Mouse (Mus musculus): ENCODE results near the gene Tomm20l. TPM values are rescaled to one million over a fixed set of nuclear protein-coding genes. Genes with fewer than 3 reads are reported as not detected.

The Tomm20l gene
- polyA plus RNA-seq, 1 experiment from 2014 or later = not detected

GRCm38 (mm10) chr12:71116411-71116810, 5.2 kb downstream of the Tomm20l start:
- H3K9ac ChIP-seq (ENCODE audit: low read length) = no peak overlapping the region
- H3K27ac ChIP-seq (ENCODE audit: low read depth, low read length) = no peak overlapping the region
- DNase-seq (ENCODE audit: low spot score, missing footprints) (no peak), ATAC-seq (ENCODE audit: low FRiP score) (no peak)
- no peaks in the 10 kb centered on the region for H3K4me1 ChIP-seq (ENCODE audit: control insufficient read depth, insufficient read depth, low read length)
- WGBS = 85% methylated on average over 5 of the region's 5 CpGs
- no peaks in the 10 kb centered on the region for H3K36me3 ChIP-seq (ENCODE audit: control insufficient read depth, insufficient read depth, low read length)
- no peaks in the 10 kb centered on the region for H3K27me3 ChIP-seq (ENCODE audit: control insufficient read depth, insufficient read depth, low read length)
- no peak overlapping the region for H3K4me3 ChIP-seq (ENCODE audit: low read depth, low read length)
- no peak overlapping the region for H3K4me2 ChIP-seq
- no peaks in the 10 kb centered on the region for H3K9me3 ChIP-seq (ENCODE audit: control insufficient read depth, low read length)

- WGBS = 94% methylated on average over 10 of the region's 10 CpGs
- Histone ChIP-seq H3K9ac (ENCODE audit: low read length) (no peak overlapping the region), H3K4me3 (ENCODE audit: low read depth, low read length) (no peak overlapping the region), H3K4me2 (no peak overlapping the region), H3K27me3 (ENCODE audit: control insufficient read depth, insufficient read depth, low read length) (no peaks in the 10 kb centered on the region), H3K36me3 (ENCODE audit: control insufficient read depth, insufficient read depth, low read length) (no peaks in the 10 kb centered on the region; the same call in 1 of the 2 replicates), H3K9me3 (ENCODE audit: control insufficient read depth, low read length) (no peaks in the 10 kb centered on the region), H3K27ac (ENCODE audit: low read depth, low read length) (no peak overlapping the region), H3K4me1 (ENCODE audit: control insufficient read depth, insufficient read depth, low read length) (no peaks in the 10 kb centered on the region)
- DNase-seq (ENCODE audit: low spot score, missing footprints) (no peak), ATAC-seq (ENCODE audit: low FRiP score) (no peak)
Observed at GRCm38 (mm10) chr12:71122731-71123130, 11.5 kb downstream of the Tomm20l start.

- H3K27me3 ChIP-seq (ENCODE audit: control insufficient read depth, insufficient read depth, low read length) = no peaks in the 10 kb centered on the region
- no peak for ATAC-seq (ENCODE audit: low FRiP score)
- no peak for DNase-seq (ENCODE audit: low spot score, missing footprints)
- H3K9ac ChIP-seq (ENCODE audit: low read length) = no peak overlapping the region
- H3K9me3 ChIP-seq (ENCODE audit: control insufficient read depth, low read length) = no peaks in the 10 kb centered on the region
- H3K4me3 ChIP-seq (ENCODE audit: low read depth, low read length) = no peak overlapping the region
- H3K4me1 ChIP-seq (ENCODE audit: control insufficient read depth, insufficient read depth, low read length) = no peaks in the 10 kb centered on the region
- no peaks in the 10 kb centered on the region; the same call in 1 of the 2 replicates for H3K36me3 ChIP-seq (ENCODE audit: control insufficient read depth, insufficient read depth, low read length)
- no peak overlapping the region for H3K27ac ChIP-seq (ENCODE audit: low read depth, low read length)
- H3K4me2 ChIP-seq = no peak overlapping the region
- WGBS = 93% methylated on average over 9 of the region's 9 CpGs
Observed at GRCm38 (mm10) chr12:71123286-71123685, 12.1 kb downstream of the Tomm20l start.

GRCm38 (mm10) chr12:71135581-71135980, 24.4 kb downstream of the Tomm20l start:
- H3K9me3 ChIP-seq (ENCODE audit: control insufficient read depth, low read length) = no peaks in the 10 kb centered on the region

GRCm38 (mm10) chr12:71136130-71136973, 25.1 kb downstream of the Tomm20l start, which contains the start of the genes Timm9 and 2700049A03Rik:
Timm9 (minus strand) TSS chr12:71136684.
2700049A03Rik (plus strand) TSS chr12:71136848.
- H3K36me3 ChIP-seq (ENCODE audit: control insufficient read depth, insufficient read depth, low read length) = peaks cover 11% of the 10 kb centered on the region
- ATAC-seq (ENCODE audit: low FRiP score) (peak; percentile 93), DNase-seq (ENCODE audit: low spot score, missing footprints) (peak; percentile 98)
- under 1% methylated on average over 52 of the region's 52 CpGs for WGBS
- peak within 1 kb of the TSS; percentile 65 for H3K9ac ChIP-seq (ENCODE audit: low read length)
- peak within 1 kb of the TSS; percentile 91 for H3K4me2 ChIP-seq
- H3K27me3 ChIP-seq (ENCODE audit: control insufficient read depth, insufficient read depth, low read length) = no peaks in the 10 kb centered on the region
- H3K27ac ChIP-seq (ENCODE audit: low read depth, low read length) = peak within 1 kb of the TSS; percentile 47; the same call in 1 of the 2 replicates
- H3K4me1 ChIP-seq (ENCODE audit: control insufficient read depth, insufficient read depth, low read length) = peaks cover 14% of the 10 kb centered on the region
- H3K4me3 ChIP-seq (ENCODE audit: low read depth, low read length) = peak within 1 kb of the TSS; percentile 74
- H3K9me3 ChIP-seq (ENCODE audit: control insufficient read depth, low read length) = no peaks in the 10 kb centered on the region

More at GRCm38 (mm10) chr12:71135581-71135980, 24.4 kb downstream of the Tomm20l start:
- H3K4me1 ChIP-seq (ENCODE audit: control insufficient read depth, insufficient read depth, low read length) = peaks cover 14% of the 10 kb centered on the region
- no peak for ATAC-seq (ENCODE audit: low FRiP score)
- no peaks in the 10 kb centered on the region for H3K27me3 ChIP-seq (ENCODE audit: control insufficient read depth, insufficient read depth, low read length)
- 46% methylated on average over 5 of the region's 5 CpGs for WGBS
- DNase-seq (ENCODE audit: low spot score, missing footprints) = no peak
- H3K27ac ChIP-seq (ENCODE audit: low read depth, low read length) = no peak overlapping the region
- H3K4me2 ChIP-seq = peak overlapping the region; percentile 91
- peaks cover 6% of the 10 kb centered on the region; the same call in 1 of the 2 replicates for H3K36me3 ChIP-seq (ENCODE audit: control insufficient read depth, insufficient read depth, low read length)
- H3K9ac ChIP-seq (ENCODE audit: low read length) = no peak overlapping the region; the same call in 1 of the 2 replicates
- H3K4me3 ChIP-seq (ENCODE audit: low read depth, low read length) = peak overlapping the region; percentile 74

- peak; percentile 99 for DNase-seq (ENCODE audit: low spot score, missing footprints)
- Histone ChIP-seq H3K36me3 (ENCODE audit: control insufficient read depth, insufficient read depth, low read length) (peaks cover 11% of the 10 kb centered on the region), H3K4me1 (ENCODE audit: control insufficient read depth, insufficient read depth, low read length) (peaks cover 14% of the 10 kb centered on the region), H3K4me3 (ENCODE audit: low read depth, low read length) (peak overlapping the region; percentile 74), H3K4me2 (peak overlapping the region; percentile 91), H3K27ac (ENCODE audit: low read depth, low read length) (peak overlapping the region; percentile 47; the same call in 1 of the 2 replicates), H3K9ac (ENCODE audit: low read length) (peak overlapping the region; percentile 65), H3K27me3 (ENCODE audit: control insufficient read depth, insufficient read depth, low read length) (no peaks in the 10 kb centered on the region), H3K9me3 (ENCODE audit: control insufficient read depth, low read length) (no peaks in the 10 kb centered on the region)
- ATAC-seq (ENCODE audit: low FRiP score) = peak; percentile 85
- WGBS = under 1% methylated on average over 30 of the region's 30 CpGs
Observed at GRCm38 (mm10) chr12:71136974-71137491, 25.8 kb downstream of the Tomm20l start.

GRCm38 (mm10) chr12:71137686-71138085, 26.5 kb downstream of the Tomm20l start:
- H3K4me3 ChIP-seq (ENCODE audit: low read depth, low read length) = peak overlapping the region; percentile 74
- H3K4me1 ChIP-seq (ENCODE audit: control insufficient read depth, insufficient read depth, low read length) = peaks cover 14% of the 10 kb centered on the region
- H3K9ac ChIP-seq (ENCODE audit: low read length) = peak overlapping the region; percentile 65
- no peaks in the 10 kb centered on the region for H3K27me3 ChIP-seq (ENCODE audit: control insufficient read depth, insufficient read depth, low read length)
- H3K9me3 ChIP-seq (ENCODE audit: control insufficient read depth, low read length) = no peaks in the 10 kb centered on the region
- peak overlapping the region; percentile 91 for H3K4me2 ChIP-seq
- DNase-seq (ENCODE audit: low spot score, missing footprints) = peak; percentile 89
- 10% methylated on average over 11 of the region's 11 CpGs for WGBS
- no peak for ATAC-seq (ENCODE audit: low FRiP score)
- no peak overlapping the region for H3K27ac ChIP-seq (ENCODE audit: low read depth, low read length)
- H3K36me3 ChIP-seq (ENCODE audit: control insufficient read depth, insufficient read depth, low read length) = peaks cover 13% of the 10 kb centered on the region

GRCm38 (mm10) chr12:71139258-71139828, 28.1 kb downstream of the Tomm20l start:
- Histone ChIP-seq H3K27ac (ENCODE audit: low read depth, low read length) (no peak overlapping the region), H3K4me2 (no peak overlapping the region), H3K36me3 (ENCODE audit: control insufficient read depth, insufficient read depth, low read length) (peaks cover 13% of the 10 kb centered on the region), H3K27me3 (ENCODE audit: control insufficient read depth, insufficient read depth, low read length) (no peaks in the 10 kb centered on the region), H3K4me3 (ENCODE audit: low read depth, low read length) (no peak overlapping the region), H3K9ac (ENCODE audit: low read length) (no peak overlapping the region), H3K9me3 (ENCODE audit: control insufficient read depth, low read length) (no peaks in the 10 kb centered on the region), H3K4me1 (ENCODE audit: control insufficient read depth, insufficient read depth, low read length) (peaks cover 14% of the 10 kb centered on the region)
- no peak for DNase-seq (ENCODE audit: low spot score, missing footprints)
- 81% methylated on average over 5 of the region's 5 CpGs for WGBS
- no peak for ATAC-seq (ENCODE audit: low FRiP score)

GRCm38 (mm10) chr12:71141189-71141588, 30.0 kb downstream of the Tomm20l start:
- ATAC-seq (ENCODE audit: low FRiP score) = no peak
- H3K9me3 ChIP-seq (ENCODE audit: control insufficient read depth, low read length) = no peaks in the 10 kb centered on the region
- no peak overlapping the region for H3K4me2 ChIP-seq
- H3K4me1 ChIP-seq (ENCODE audit: control insufficient read depth, insufficient read depth, low read length) = peaks cover 10% of the 10 kb centered on the region
- no peak overlapping the region for H3K4me3 ChIP-seq (ENCODE audit: low read depth, low read length)
- H3K36me3 ChIP-seq (ENCODE audit: control insufficient read depth, insufficient read depth, low read length) = peaks cover 13% of the 10 kb centered on the region
- H3K27ac ChIP-seq (ENCODE audit: low read depth, low read length) = no peak overlapping the region
- no peaks in the 10 kb centered on the region for H3K27me3 ChIP-seq (ENCODE audit: control insufficient read depth, insufficient read depth, low read length)
- H3K9ac ChIP-seq (ENCODE audit: low read length) = no peak overlapping the region
- no peak for DNase-seq (ENCODE audit: low spot score, missing footprints)

Data from midbrain, embryonic 11.5 days (tissue).